Mouse (Mus musculus) mouse embryonic stem cell (cell line): ENCODE data around the gene Zbtb8a.

Source experiments
- in situ Hi-C, 2 experiments: fragments of 300-500 bp; cut with MboI; formaldehyde crosslinking; loops; 1 replicate in 1 of 2; 3 replicates in 1 of 2; pipeline ENCODE4 v1.14.3; 2019 to 2020; ENCODE audit warnings: low sequenced_read_pairs in 2 of 2, low pct_unique_long_range_greater_than_20kb in 1 of 2, mixed read lengths in 1 of 2; ENCODE audit not compliant: unreplicated experiment in 1 of 2

Zbtb8a gene

GRCm38 (mm10) chr4:129346481-129347154 is 31.3 kb downstream of the Zbtb8a start:
- in situ Hi-C loops = no loop called here

- in situ Hi-C loops = loop anchor here in 1 of 2 experiments (5.0 kb wide), 1 partner anchor 115 kb away; no protein-coding TSS in a partner anchor
These were observed 35.2 kb downstream of the Zbtb8a start for GRCm38 (mm10) chr4:129342705-129343104.

GRCm38 (mm10) chr4:129341888-129342287 is 36.0 kb downstream of the Zbtb8a start:
- in situ Hi-C loops = loop anchor here in 1 of 2 experiments (5.0 kb wide), 1 partner anchor 115 kb away; no protein-coding TSS in a partner anchor

GRCm38 (mm10) chr4:129339743-129340142 is 38.2 kb downstream of the Zbtb8a start:
- in situ Hi-C loops = loop anchor here in 1 of 2 experiments (5.0 kb wide), 1 partner anchor 118 kb away; no protein-coding TSS in a partner anchor

- in situ Hi-C loops = no loop called here
These were observed 41.6 kb downstream of the Zbtb8a start for GRCm38 (mm10) chr4:129336291-129336690.

GRCm38 (mm10) chr4:129335216-129336074 is 42.5 kb downstream of the Zbtb8a start, which contains the start of the genes Rbbp4 and Zbtb8os:
Gene Rbbp4 (minus strand): TSS chr4:129335370.
Gene Zbtb8os (plus strand): TSS chr4:129335695.
- in situ Hi-C loops = no loop called here

GRCm38 (mm10) chr4:129334677-129335215 is 43.2 kb downstream of the Zbtb8a start:
- in situ Hi-C loops = no loop called here

GRCm38 (mm10) chr4:129332846-129333245 is 45.1 kb downstream of the Zbtb8a start:
- in situ Hi-C loops = no loop called here

GRCm38 (mm10) chr4:129326191-129326590 is 51.7 kb downstream of the Zbtb8a start:
- in situ Hi-C loops = no loop called here

GRCm38 (mm10) chr4:129324756-129325155 is 53.2 kb downstream of the Zbtb8a start:
- in situ Hi-C loops = no loop called here

- in situ Hi-C loops = no loop called here
These were observed 54.4 kb downstream of the Zbtb8a start for GRCm38 (mm10) chr4:129323491-129323890.

- in situ Hi-C loops = no loop called here
These were observed 55.9 kb downstream of the Zbtb8a start for GRCm38 (mm10) chr4:129322042-129322441.

- in situ Hi-C loops = no loop called here
These were observed 57.0 kb downstream of the Zbtb8a start for GRCm38 (mm10) chr4:129320876-129321275.

GRCm38 (mm10) chr4:129313886-129314285 is 64.0 kb downstream of the Zbtb8a start:
- in situ Hi-C loops = no loop called here

- in situ Hi-C loops = no loop called here
These were observed 70.0 kb downstream of the Zbtb8a start for GRCm38 (mm10) chr4:129307936-129308335.

GRCm38 (mm10) chr4:129304306-129304705 is 73.6 kb downstream of the Zbtb8a start:
- in situ Hi-C loops = no loop called here

GRCm38 (mm10) chr4:129303816-129304215 is 74.1 kb downstream of the Zbtb8a start:
- in situ Hi-C loops = no loop called here
